Mouse (Mus musculus): ENCODE measurements around the gene Pecam1.
"Not testable (repeated sequence)": the region's sequence is repeated elsewhere in the genome, so short reads cannot be mapped to it uniquely, and the experiment has no call there.

Gene Pecam1

GRCm38 (mm10) chr11:106625577-106625976 lies 124.9 kb downstream of the Pecam1 start:
- DNase-seq (ENCODE audit: low spot score) = no peak

DNA sequence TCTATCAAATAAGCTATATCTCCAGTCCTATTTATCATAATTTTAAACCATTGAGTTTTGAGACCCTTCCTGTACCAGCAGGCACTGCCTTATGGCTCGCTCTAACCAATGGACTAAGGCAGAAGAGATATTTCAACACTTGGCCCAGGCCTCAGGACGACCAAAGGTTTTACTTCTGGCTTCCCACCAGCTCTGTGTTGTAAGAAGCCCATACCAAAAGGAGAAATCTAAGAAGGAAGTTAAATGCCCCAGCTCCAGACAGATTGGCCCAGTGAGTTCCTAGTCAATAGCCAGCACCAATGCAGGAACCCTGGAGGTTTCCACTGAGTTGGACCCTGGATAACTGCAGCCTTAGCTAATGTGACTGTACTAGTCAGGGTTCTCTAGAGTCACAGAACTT lies 126.8 kb downstream of the Pecam1 start:
- no peak for DNase-seq (ENCODE audit: low spot score)

DNA sequence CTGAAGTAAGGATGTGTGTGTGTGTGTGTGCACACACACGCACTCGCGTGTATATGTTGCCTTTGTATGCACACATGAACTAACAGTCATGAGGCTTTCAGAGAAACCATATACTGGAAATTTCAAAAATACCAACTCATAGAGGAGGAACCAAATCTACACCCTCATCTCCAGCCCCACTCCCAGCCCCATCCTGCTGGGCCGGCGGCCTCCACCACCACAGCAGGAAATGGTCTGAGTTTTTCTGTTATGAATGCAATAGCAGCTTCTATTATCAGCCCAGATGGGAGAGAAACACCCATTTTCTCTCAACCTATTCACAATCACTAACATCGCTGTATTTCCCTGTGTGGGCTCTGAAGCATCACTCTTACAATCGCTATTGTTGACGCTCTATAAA lies 128.4 kb downstream of the Pecam1 start:
- no peak for DNase-seq (ENCODE audit: low spot score)

DNA sequence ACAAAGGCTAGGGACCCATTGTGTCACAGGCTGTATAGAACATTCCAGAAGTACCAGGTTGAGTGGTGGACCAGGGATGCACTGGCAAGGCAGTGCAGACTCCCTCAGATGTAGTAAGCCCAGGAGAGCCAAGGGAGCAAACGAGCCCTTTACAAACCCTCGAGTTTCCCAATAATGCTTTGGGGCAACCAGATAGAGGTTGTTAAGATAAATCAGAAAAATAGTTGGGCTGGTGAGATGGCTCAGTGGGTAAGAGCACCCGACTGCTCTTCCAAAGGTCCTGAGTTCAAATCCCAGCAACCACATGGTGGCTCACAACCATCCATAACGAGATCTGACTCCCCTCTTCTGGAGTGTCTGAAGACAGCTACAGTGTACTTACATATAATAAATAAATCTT lies 131.7 kb downstream of the Pecam1 start:
- not testable (repeated sequence) for DNase-seq (ENCODE audit: low spot score)

GRCm38 (mm10) chr11:106617821-106618580 lies 132.4 kb downstream of the Pecam1 start:
- no peak for DNase-seq (ENCODE audit: low spot score)

GRCm38 (mm10) chr11:106615561-106615960 lies 134.9 kb downstream of the Pecam1 start:
- DNase-seq (ENCODE audit: low spot score) = no peak

DNA sequence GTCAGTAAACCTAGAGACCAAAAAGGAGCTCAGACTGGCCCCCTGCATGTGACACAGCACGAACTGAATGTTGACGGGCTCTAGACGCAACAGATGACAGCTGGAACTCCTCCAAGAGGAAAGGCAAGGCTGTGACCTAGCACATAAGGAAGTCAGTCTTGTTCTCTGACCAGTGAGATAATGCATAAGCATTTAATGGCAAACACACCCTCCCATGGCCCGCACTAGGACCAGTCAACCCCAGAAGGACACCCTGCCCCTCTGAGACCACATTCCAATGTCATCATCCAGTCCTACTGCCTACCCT lies 136.1 kb downstream of the Pecam1 start:
- no peak for DNase-seq (ENCODE audit: low spot score)

DNA sequence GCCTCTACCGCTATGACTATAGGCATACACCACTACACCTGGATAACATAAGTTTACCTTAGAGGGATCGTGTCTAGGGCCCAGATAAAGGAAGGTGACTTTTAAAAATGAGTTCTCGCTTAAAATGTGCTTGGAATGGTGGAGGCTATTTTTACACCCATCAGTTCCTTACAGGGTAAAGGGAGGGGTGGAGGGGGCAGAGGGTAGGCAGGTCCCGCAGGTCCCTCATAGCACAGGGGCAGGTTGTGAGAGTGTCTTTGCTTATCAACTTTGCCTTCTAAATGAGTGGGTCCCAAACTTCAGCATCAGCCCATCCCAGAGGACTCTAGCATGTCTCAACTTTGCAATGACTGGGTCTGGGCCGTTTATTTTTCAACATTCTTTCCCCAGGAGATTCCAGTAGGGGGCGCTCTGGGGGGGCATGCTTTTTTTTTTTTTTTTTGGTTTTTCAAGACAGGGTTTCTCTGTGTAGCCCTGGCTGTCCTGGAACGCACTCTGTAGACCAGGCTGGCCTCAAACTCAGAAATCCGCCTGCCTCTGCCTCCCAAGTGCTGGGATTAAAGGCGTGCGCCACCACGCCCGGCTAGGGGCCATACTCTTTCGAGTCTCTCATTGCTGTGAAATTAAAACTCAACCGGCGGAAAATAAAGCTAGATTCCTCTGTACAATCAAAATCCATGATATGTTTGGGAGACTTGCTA lies 136.6 kb downstream of the Pecam1 start:
- DNase-seq (ENCODE audit: low spot score) = no peak

DNA sequence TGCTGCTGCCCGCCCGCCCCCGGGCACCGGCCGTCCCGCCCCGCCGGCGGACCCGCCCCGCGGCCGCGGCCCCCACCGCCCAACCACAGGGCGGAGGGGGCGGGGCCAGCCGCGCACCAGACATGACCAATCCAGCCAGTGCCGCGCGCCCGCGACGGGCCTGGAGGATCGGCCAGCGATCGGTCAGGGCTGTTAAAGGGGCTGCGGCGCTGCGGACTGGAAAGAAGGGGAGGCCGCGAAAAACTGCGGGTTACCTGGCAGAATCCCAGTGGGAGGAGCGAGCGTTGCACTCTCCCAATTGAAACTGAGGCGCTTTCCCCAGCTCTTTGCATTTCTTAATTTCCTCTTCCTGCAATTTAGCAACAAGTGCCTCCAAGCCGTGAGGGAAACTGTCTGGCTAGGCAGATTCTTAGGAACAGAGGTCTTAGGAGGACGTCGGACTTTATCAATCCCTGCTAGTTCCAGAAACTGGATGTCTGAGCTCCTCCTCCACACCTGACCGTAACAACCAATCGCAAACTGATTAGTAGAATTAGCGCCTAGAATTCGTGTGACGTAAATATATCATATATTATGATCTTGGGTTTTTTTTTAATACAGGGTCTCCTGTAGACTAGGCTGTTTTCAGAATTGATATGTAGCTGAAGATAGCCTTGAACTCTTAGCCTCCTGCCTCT lies 137.3 kb downstream of the Pecam1 start, which contains the start of gene Tex2:
Gene Tex2 (minus strand): TSS at position 463 of the 677 bp plus-strand sequence.
- DNase-seq (ENCODE audit: low spot score) = peak; percentile 94

GRCm38 (mm10) chr11:106612209-106612960 lies 138.0 kb downstream of the Pecam1 start:
- no peak for DNase-seq (ENCODE audit: low spot score)

- DNase-seq (ENCODE audit: low spot score) = no peak
Measured at GRCm38 (mm10) chr11:106609731-106610130, 140.7 kb downstream of the Pecam1 start.

GRCm38 (mm10) chr11:106607316-106607715 lies 143.1 kb downstream of the Pecam1 start:
- no peak for DNase-seq (ENCODE audit: low spot score)

GRCm38 (mm10) chr11:106606042-106606441 lies 144.4 kb downstream of the Pecam1 start:
- DNase-seq (ENCODE audit: low spot score) = no peak

Data from ovary, postnatal 14 days (tissue).